Mouse (Mus musculus): ENCODE results near the gene Dnaic1.

GRCm38 (mm10) chr4:41568239-41568638 is 1.3 kb upstream of the Dnaic1 start:
- TF ChIP-seq CTCF (IDR thresholded peaks at IDR 0.05; ENCODE audit: control insufficient read depth, insufficient read depth, insufficient replicate concordance, low read depth, low read length) (no peak), POLR2A (IDR thresholded peaks at IDR 0.05; ENCODE audit: control insufficient read depth, low read depth, low read length) (no peak)

Data from testis, adult 2 months (tissue).